Mouse (Mus musculus): ENCODE results near the gene Ints5. TPM values are rescaled to one million over a fixed set of nuclear protein-coding genes. Genes with fewer than 3 reads are reported as not detected.
A peak's percentile ranks its signal among the peaks of the same experiment; 100 is the strongest.

Gene Ints5
- total and polyA plus RNA-seq, 3 experiments = 21.5 to 29.6 (median 23.7) TPM

DNA sequence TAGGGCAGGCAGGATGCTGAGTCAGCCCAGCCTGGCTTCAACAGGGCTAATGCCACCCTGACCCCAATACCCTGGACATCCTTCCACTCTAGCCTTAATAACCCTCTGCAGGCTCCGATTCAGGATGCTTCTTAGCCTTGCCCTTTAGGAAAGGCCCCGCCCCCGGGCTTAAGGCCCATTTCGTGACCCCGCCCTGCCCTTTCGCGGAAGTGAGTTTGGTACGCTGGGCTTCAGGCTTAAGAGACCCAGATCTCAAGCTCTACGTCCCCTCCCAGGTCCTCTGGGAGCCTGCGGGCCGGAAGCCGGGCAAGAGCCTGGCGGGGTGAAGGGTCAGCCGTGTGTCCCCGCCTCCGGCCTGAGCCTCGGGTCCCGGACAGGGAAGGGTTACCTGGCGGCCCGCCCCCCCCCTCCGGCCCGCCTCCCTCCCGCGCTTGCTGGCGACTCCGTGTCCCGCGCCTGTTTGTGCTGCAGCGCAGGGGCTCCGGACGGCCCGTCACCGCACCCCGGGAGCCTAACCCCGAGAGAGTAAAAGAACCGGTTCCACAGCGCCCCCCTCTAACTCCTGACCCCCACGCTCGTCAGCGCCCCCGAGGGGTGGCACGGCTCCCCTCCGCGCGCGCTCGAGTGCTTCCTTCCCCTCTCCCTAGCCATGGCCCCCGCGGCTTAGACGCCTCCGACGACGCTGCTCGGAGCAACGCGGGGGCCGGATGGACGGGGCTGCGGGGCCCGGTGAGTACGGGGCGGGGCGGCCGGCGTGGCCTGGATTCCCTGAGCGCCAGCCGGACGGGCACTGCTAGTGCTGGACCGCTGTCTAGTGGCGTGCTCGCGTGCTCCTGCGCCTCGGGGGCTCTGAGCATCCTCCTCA, 36.7 kb downstream of the Ints5 start, which contains the start of the genes Rom1 and Eml3:
Gene Rom1, minus strand, starts transcription at position 133 of the 865 bp plus-strand sequence.
Gene Eml3, plus strand, starts transcription at position 329 of the 865 bp plus-strand sequence.
- peak; percentile 98 for DNase-seq

DNA sequence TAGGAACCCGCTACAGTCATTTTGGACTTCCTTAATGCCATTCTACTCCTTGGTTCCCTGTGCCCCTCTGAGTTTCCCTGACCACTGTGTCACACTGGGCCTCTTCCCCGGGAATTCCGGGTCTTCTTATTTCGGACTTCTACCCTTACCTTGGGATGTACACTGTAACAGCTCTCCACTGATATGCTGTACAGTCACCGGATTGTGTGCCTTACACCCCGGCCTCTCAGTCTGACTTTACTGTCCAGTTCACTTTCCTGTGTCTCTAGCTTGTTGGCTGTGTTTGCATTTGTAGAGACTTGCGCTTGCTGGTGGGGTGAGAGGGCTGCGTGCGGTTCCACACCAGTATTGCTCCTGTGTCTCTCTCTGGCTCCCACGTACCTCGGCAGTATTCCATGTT, 37.3 kb downstream of the Ints5 start:
- no peak for DNase-seq

DNA sequence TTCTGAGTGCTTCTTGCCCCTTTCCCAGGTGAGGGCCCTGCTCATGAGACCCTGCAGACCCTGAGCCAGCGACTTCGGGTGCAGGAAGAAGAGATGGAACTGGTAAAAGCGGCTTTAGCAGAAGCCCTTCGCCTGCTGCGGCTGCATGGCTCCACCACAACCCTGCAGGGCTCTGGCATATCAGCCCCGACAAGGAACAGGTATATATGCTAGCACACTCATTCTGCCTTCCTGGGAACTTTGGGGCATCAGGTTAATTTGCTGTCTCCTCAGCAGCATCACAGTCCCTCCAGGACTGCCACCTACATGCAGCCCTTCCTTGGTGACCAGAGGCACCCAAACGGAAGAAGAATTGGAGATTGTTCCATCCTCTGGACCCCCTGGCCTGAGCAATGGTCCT, 38.0 kb downstream of the Ints5 start:
- no peak for DNase-seq

DNA sequence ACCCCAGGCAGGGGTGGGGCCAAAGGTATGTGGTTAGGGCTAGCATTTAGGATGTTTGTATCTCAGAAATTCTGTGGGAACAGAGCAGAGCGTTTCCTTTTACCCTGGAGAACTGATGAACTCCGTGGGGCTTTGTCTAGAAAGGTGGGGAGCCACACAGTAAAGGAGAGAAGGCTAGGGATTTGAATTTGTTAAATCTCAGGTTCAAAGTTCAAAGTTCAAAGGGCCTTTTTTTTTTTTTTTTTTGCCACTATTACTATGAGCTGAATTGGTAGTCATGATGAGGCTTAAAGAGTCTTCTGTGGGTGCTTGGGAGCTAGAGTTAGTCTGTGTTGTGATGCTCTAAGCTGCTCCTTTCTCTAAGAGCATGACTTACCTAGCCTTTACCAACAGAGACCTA, 43.9 kb downstream of the Ints5 start:
- no peak for DNase-seq

DNA sequence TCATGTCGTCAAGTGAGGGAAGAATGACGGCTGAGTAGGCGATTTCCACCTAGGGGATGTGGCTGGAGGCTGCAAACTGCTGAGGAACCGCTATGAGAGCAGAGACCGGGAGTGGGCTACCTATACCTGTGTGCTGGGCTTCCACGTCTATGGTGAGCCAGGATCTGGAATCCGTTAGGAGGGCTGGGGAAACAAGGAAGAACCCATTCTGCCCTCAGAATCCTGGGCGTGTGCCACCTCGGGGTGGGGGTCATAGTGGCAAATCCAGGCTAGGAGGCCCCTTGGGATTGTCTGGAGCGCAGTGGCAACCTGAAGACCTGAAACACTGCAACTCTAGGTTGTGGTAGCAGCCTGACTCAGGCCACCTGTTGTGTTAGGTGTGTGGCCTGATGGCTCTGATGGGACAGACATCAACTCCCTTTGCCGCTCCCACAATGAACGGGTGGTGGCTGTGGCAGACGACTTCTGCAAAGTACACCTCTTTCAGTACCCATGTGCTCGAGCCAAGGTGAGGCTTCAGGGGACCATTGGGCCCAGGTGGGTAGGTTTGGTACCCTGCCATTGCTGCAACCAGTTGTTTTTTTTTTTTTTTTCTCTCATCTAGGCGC, 47.8 kb downstream of the Ints5 start:
- DNase-seq = no peak

DNA sequence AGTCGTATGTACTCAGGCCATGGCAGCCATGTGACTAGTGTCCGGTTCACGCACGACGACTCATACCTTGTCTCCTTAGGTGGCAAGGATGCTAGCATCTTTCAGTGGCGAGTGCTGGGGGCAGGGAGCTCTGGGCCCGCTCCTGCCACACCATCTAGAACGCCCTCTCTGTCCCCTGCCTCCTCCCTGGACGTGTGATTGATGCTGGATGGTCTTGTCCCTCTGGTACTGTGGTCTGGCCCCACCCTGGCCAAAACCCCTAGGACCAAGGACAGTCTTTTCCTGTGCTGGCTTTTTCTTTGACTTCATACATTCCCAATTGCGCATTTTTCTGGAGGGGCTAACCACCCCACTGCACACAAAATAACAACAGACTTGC, 48.3 kb downstream of the Ints5 start:
- no peak for DNase-seq

DNA sequence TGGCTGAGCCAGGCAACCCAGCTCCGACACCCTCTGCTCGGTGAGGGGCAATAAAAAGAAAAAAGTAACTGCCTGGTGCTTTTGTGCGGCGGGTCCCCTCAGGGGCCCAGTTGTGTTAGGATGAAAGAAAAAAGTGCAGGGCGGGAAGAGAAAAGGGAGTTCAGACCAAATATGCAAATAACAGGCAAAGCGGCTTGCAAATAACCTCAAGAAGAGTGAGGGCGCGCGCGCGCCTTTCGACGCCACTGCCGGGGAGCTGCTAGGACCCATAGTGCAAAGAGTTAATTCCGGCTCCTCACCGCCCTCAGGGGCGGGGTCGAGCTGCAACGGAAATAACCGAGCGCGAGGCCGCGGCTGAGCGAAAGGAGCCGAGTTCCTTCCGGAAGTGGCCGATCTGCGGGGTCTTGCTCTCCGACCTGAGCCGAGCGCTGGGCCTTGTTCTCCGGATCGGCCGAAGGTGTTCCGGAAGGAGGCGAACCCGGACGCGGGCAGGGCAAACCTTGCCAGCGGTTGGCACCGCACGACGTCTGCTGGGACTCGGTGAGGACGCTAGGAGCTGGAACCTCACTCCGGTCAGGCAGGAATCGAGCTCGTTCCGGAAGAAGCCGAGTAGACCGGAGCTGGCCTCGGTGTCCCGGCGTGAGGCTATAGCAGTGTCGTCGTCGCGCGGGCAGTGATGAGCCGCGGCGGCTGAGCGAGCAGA, 48.9 kb downstream of the Ints5 start, which contains the start of gene Mta2:
Gene Mta2, plus strand, starts transcription at position 361 of the 703 bp plus-strand sequence.
- DNase-seq = peak; percentile 98

DNA sequence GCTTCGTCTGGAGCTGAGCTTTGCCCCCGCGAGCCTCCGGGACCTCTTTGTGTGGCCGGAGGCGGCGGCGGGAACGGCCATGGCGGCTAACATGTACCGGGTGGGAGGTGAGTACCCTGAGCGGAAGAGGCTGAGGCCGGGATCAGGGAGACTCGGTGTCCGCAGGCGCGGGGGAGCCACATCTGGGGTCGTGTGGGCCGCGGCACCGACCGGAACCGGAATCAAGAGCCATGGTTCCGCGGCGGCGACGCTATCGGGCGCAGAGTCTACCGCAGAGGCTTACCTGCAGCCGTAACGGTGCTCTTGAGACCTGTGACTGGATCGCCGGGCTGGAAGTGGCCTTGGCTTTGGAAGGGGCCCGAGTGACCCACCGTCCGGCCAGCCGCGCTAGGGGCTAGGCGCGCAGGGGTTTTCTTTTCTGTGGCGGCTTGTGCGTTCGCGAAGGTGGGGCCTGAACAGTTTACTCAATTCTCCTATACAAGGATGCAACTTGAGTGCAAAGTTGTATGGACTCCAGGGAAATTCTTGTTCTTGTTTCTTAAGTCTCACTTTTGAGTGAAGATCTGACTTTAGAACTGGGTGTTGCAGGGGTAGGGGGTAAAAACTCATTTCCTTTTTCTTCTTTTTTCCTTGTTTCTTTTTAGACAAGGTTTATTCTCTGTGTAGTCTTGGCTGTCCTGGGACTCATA, 49.6 kb downstream of the Ints5 start:
- DNase-seq = no peak

DNA sequence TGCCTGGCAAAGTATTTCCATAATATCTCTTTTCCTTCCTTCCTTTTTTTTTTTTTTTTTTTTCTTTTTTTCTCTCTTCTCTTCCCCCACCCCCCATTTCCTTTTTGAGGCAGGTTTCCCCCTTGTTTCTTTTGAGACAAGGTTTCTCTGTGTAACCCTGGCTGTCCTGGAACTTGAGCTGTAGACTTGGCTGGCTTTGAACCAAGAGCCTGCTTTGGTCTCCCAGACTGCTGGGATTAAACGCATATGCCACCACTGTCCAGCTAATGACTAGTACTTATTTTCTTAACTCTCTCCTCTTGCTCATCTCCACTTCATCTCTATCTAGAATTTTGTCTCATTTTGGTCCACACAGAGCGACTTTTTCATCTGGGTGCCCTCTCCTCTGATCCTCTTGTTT, 50.2 kb downstream of the Ints5 start:
- DNase-seq = no peak

DNA sequence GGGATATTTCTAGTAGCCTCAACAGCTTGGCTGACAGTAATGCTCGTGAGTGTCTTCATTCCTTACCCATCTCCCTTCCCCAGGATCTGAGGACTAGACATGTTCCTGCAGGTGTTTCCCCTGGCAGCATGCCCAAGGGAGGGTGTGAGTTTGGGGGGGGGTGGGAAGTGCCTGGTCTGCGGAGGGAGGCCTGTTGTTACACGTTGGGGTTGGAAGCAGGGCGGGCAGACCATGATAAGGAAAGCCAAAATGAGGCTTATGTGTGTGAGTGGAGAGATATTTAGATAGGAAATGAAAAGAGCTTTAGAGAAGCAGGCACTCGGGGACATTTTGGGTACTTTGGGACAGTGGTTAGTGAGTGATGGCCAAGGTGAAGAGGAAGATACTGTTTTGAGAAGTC, 51.3 kb downstream of the Ints5 start:
- DNase-seq = no peak

DNA sequence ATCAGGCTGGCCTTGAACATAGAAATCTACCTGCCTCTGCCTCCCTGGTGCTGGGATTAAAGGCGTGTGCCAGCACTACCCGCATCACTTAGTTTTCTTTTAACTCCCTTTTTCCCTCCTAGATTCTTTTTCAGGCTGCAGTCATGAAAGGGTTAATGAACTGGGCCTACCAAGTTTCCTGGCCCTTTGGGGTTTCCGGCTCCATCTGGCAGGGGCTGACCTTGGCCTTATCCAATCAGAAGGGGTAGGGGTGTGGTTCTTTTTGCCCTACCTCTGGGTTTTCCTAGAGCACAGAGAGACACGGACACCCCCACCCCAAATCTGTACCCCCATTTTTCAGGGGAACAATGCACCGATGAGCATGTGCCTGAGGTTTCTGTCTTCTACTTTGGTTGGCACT, 51.9 kb downstream of the Ints5 start:
- DNase-seq = peak; percentile 85

DNA sequence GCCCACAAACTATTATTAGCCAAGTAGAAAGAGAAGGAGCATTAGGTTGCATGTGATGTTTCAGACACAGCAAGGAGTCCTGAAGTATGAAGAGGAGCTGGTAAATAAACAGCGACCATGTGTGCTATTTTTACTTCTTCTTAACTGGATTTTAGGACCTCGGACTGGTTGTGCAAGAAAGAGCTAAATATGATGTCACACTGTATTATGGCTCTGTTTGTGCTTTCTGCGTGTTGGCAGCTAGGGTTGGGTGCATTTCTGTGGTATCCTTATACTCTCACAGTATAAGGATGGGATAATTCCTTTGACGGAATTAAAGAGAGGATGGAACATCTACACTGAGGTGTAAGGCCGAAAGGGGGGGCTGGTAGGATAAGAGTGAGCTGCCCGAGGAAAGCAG, 52.4 kb downstream of the Ints5 start:
- DNase-seq = no peak

DNA sequence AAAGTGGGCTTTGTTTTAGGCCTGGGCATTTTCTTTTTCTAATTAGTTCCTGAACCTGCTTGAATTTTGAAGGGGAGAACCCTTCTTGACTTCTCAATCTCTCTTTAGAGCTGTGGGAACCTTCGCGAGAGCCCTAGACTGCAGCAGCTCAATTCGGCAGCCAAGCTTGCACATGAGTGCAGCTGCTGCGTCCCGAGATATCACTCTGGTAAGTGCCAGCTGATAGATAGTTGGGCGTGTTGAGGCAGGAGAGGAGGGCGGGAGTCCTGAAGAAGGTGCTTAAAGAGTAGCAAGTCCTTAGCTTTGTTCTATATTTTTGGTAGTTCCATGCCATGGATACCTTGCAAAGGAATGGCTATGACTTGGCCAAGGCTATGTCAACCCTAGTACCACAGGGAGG, 54.1 kb downstream of the Ints5 start:
- no peak for DNase-seq

Small RNA genes lying within 50 kb of the gene (microRNA-seq; reads per million reads assigned to microRNA genes)
- gene Mir5136 = 0 to 0.22 reads per million in 2 experiments

Other genes starting within 250 kb of the Ints5 start
Only the 30 nearest of the 33 such genes appear.
- 100 to 1,000 TPM; 202 to 548 TPM for gene Slc3a2, start 169.6 kb upstream of the Ints5 start, total RNA-seq (2021)
- 162 and 192 TPM in 2 replicates for gene Slc3a2, start 169.6 kb upstream of the Ints5 start, polyA plus RNA-seq (2012; rRNA removed)
- gene Wdr74, start 157.2 kb upstream of the Ints5 start, total RNA-seq (2021) = 10 to 100 TPM; 54.3 to 77.1 TPM
- 23.4 and 24.0 TPM in 2 replicates for gene Wdr74, start 157.2 kb upstream of the Ints5 start, polyA plus RNA-seq (2012; rRNA removed)
- gene 1700092M07Rik, start 152.3 kb upstream of the Ints5 start, total RNA-seq (2021) = under 1 TPM; 0.79 to 0.84 TPM
- gene 1700092M07Rik, start 152.3 kb upstream of the Ints5 start, polyA plus RNA-seq (2012; rRNA removed) = not detected in 2 replicates
- gene Stx5a, start 151.6 kb upstream of the Ints5 start, total RNA-seq (2021) = 10 to 100 TPM; 80.4 to 95.4 TPM
- 67.1 and 73.5 TPM in 2 replicates for gene Stx5a, start 151.6 kb upstream of the Ints5 start, polyA plus RNA-seq (2012; rRNA removed)
- 100 to 1,000 TPM; 102 to 165 TPM for gene Nxf1, start 135.9 kb upstream of the Ints5 start, total RNA-seq (2021)
- 43.4 and 48.0 TPM in 2 replicates for gene Nxf1, start 135.9 kb upstream of the Ints5 start, polyA plus RNA-seq (2012; rRNA removed)
- gene Tmem223, start 122.0 kb upstream of the Ints5 start, total RNA-seq (2021) = 100 to 1,000 TPM; 114 to 134 TPM
- gene Tmem223, start 122.0 kb upstream of the Ints5 start, polyA plus RNA-seq (2012; rRNA removed) = 352 and 381 TPM in 2 replicates
- 10 to 100 TPM; 60.9 to 62.7 TPM for gene Tmem179b, start 118.5 kb upstream of the Ints5 start, total RNA-seq (2021)
- gene Tmem179b, start 118.5 kb upstream of the Ints5 start, polyA plus RNA-seq (2012; rRNA removed) = 163 and 218 TPM in 2 replicates
- 10 to 100 TPM; 11.9 to 17.2 TPM for gene Taf6l, start 106.6 kb upstream of the Ints5 start, total RNA-seq (2021)
- gene Taf6l, start 106.6 kb upstream of the Ints5 start, polyA plus RNA-seq (2012; rRNA removed) = 22.4 and 25.1 TPM in 2 replicates
- gene Polr2g, start 94.4 kb upstream of the Ints5 start, total RNA-seq (2021) = 100 to 1,000 TPM in 1 of 2 experiments, 10 to 100 TPM in 1; 71.9 to 103 TPM
- gene Polr2g, start 94.4 kb upstream of the Ints5 start, polyA plus RNA-seq (2012; rRNA removed) = 24.0 and 25.9 TPM in 2 replicates
- 1 to 10 TPM; 2.1 to 3.4 TPM for gene Zbtb3, start 90.5 kb upstream of the Ints5 start, total RNA-seq (2021)
- gene Zbtb3, start 90.5 kb upstream of the Ints5 start, polyA plus RNA-seq (2012; rRNA removed) = 1.9 and 2.4 TPM in 2 replicates
- 10 to 100 TPM; 28.8 to 39.3 TPM for gene Ttc9c, start 73.7 kb upstream of the Ints5 start, total RNA-seq (2021)
- gene Ttc9c, start 73.7 kb upstream of the Ints5 start, polyA plus RNA-seq (2012; rRNA removed) = 5.4 and 7.0 TPM in 2 replicates
- gene Hnrnpul2, start 73.0 kb upstream of the Ints5 start, total RNA-seq (2021) = 10 to 100 TPM; 56.3 to 57.4 TPM
- 8.4 and 10.0 TPM in 2 replicates for gene Hnrnpul2, start 73.0 kb upstream of the Ints5 start, polyA plus RNA-seq (2012; rRNA removed)
- gene AC129217.1, start 63.2 kb upstream of the Ints5 start, total RNA-seq (2021) = 10 to 100 TPM in 1 of 2 experiments, not detected in 1; 11.6 TPM
- not detected in 2 replicates for gene AC129217.1, start 63.2 kb upstream of the Ints5 start, polyA plus RNA-seq (2012; rRNA removed)
- gene Bscl2, start 55.5 kb upstream of the Ints5 start, total RNA-seq (2021) = 100 to 1,000 TPM; 178 to 191 TPM
- 373 and 386 TPM in 2 replicates for gene Bscl2, start 55.5 kb upstream of the Ints5 start, polyA plus RNA-seq (2012; rRNA removed)
- gene Gng3, start 53.8 kb upstream of the Ints5 start, total RNA-seq (2021) = 1 to 10 TPM; 5.7 to 7.0 TPM
- gene Gng3, start 53.8 kb upstream of the Ints5 start, polyA plus RNA-seq (2012; rRNA removed) = 6.8 and 7.3 TPM in 2 replicates
- gene Lrrn4cl, start 42.2 kb upstream of the Ints5 start, total RNA-seq (2021) = 1 to 10 TPM; 2.2 to 6.2 TPM
- 1.2 and 1.3 TPM in 2 replicates for gene Lrrn4cl, start 42.2 kb upstream of the Ints5 start, polyA plus RNA-seq (2012; rRNA removed)
- 100 to 1,000 TPM; 197 to 224 TPM for gene Ubxn1, start 21.5 kb upstream of the Ints5 start, total RNA-seq (2021)
- 140 and 142 TPM in 2 replicates for gene Ubxn1, start 21.5 kb upstream of the Ints5 start, polyA plus RNA-seq (2012; rRNA removed)
- 10 to 100 TPM; 48.7 to 76.9 TPM for gene Uqcc3, start 12.1 kb upstream of the Ints5 start, total RNA-seq (2021)
- gene Uqcc3, start 12.1 kb upstream of the Ints5 start, polyA plus RNA-seq (2012; rRNA removed) = 16.0 and 18.1 TPM in 2 replicates
- 10 to 100 TPM in 1 of 2 experiments, 1 to 10 TPM in 1; 5.8 to 13.3 TPM for gene Lbhd1, start 9.3 kb upstream of the Ints5 start, total RNA-seq (2021)
- gene Lbhd1, start 9.3 kb upstream of the Ints5 start, polyA plus RNA-seq (2012; rRNA removed) = 0.28 and 1.1 TPM in 2 replicates
- gene Gm49403, start 9.1 kb upstream of the Ints5 start, total RNA-seq (2021) = not detected
- not detected in 2 replicates for gene Gm49403, start 9.1 kb upstream of the Ints5 start, polyA plus RNA-seq (2012; rRNA removed)
- 10 to 100 TPM; 46.8 to 53.6 TPM for gene 1810009A15Rik, start 4.2 kb upstream of the Ints5 start, total RNA-seq (2021)
- gene 1810009A15Rik, start 4.2 kb upstream of the Ints5 start, polyA plus RNA-seq (2012; rRNA removed) = 4.3 and 5.6 TPM in 2 replicates
- gene Gm49416, start 4.1 kb upstream of the Ints5 start, total RNA-seq (2021) = 1 to 10 TPM; 3.2 to 4.5 TPM
- gene Gm49416, start 4.1 kb upstream of the Ints5 start, polyA plus RNA-seq (2012; rRNA removed) = not detected in 2 replicates
- gene Ganab, start 5.1 kb downstream of the Ints5 start, total RNA-seq (2021) = 100 to 1,000 TPM; 172 to 199 TPM
- gene Ganab, start 5.1 kb downstream of the Ints5 start, polyA plus RNA-seq (2012; rRNA removed) = 77.2 and 98.7 TPM in 2 replicates
- gene B3gat3, start 27.4 kb downstream of the Ints5 start, total RNA-seq (2021) = 10 to 100 TPM; 57.0 to 70.5 TPM
- gene B3gat3, start 27.4 kb downstream of the Ints5 start, polyA plus RNA-seq (2012; rRNA removed) = 147 and 159 TPM in 2 replicates
- 10 to 100 TPM; 37.0 to 46.9 TPM for gene Rom1, start 36.4 kb downstream of the Ints5 start, total RNA-seq (2021)
- 105 and 116 TPM in 2 replicates for gene Rom1, start 36.4 kb downstream of the Ints5 start, polyA plus RNA-seq (2012; rRNA removed)
- gene Eml3, start 36.5 kb downstream of the Ints5 start, total RNA-seq (2021) = 10 to 100 TPM; 39.7 to 51.0 TPM
- gene Eml3, start 36.5 kb downstream of the Ints5 start, polyA plus RNA-seq (2012; rRNA removed) = 70.6 and 80.7 TPM in 2 replicates
- 10 to 100 TPM; 81.8 to 86.1 TPM for gene Mta2, start 48.9 kb downstream of the Ints5 start, total RNA-seq (2021)
- gene Mta2, start 48.9 kb downstream of the Ints5 start, polyA plus RNA-seq (2012; rRNA removed) = 15.9 and 20.6 TPM in 2 replicates
- gene Tut1, start 60.8 kb downstream of the Ints5 start, total RNA-seq (2021) = 10 to 100 TPM; 19.6 to 23.9 TPM
- 16.3 and 22.4 TPM in 2 replicates for gene Tut1, start 60.8 kb downstream of the Ints5 start, polyA plus RNA-seq (2012; rRNA removed)
- 100 to 1,000 TPM; 331 to 355 TPM for gene Eef1g, start 74.0 kb downstream of the Ints5 start, total RNA-seq (2021)
- gene Eef1g, start 74.0 kb downstream of the Ints5 start, polyA plus RNA-seq (2012; rRNA removed) = 63.8 and 90.8 TPM in 2 replicates
- 100 to 1,000 TPM in 1 of 2 experiments, 10 to 100 TPM in 1; 91.1 to 152 TPM for gene Ahnak, start 96.3 kb downstream of the Ints5 start, total RNA-seq (2021)
- gene Ahnak, start 96.3 kb downstream of the Ints5 start, polyA plus RNA-seq (2012; rRNA removed) = 5.4 and 7.4 TPM in 2 replicates